ENCODE assay signal across 8 mouse cellular contexts in the genomic region with DNA sequence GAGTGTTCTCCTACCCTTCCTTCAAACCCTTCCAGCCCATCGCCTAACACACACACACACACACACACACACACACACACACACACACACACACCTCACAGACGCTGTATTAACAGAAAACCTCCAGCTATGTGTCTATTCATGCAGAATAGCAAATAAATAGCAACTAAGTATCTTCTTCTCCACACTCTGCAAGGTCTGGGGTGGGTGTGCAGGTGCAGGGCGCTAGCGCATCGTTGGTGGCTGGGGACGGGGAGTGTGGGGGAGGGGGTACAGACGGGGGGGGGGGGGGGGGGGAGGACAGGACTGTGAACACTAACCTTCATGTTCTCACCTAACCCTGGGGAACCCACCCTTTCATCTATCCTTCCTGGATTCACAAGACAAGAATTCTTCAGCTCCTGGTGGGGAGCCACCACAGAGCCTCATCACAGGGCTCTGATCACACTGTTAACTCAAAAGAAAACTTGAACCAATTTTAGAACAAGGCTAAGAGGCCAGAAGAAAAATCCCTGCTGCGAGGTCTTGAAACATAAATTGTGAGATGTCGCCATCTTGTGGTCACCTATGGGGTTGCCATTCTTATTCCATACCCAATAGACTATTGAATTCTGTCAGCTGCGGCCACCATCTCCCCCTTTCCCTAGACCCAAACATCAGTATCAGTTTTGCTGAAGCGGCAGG.
DNase-seq lines count a peak whose midpoint lies in the region; ATAC-seq and TF ChIP-seq lines count a peak whose summit lies in the region.

No protein-coding gene starts in this region.

- no peaks in the 10 kb centered on the region for H3K27me3 ChIP-seq in forebrain, embryonic 15.5 days
- H3K27me3 ChIP-seq in hindbrain, embryonic 14.5 days (ENCODE audit: control insufficient read depth, insufficient read depth, low read length), result no peaks in the 10 kb centered on the region
- H3K27me3 ChIP-seq in midbrain, embryonic 11.5 days (ENCODE audit: control insufficient read depth, insufficient read depth, low read length), result no peaks in the 10 kb centered on the region
- no peaks in the 10 kb centered on the region for H3K27me3 ChIP-seq in small intestine, adult 2 months (ENCODE audit: control insufficient read depth, insufficient read depth, low read length)

- H3K4me3 ChIP-seq in forebrain, embryonic 15.5 days, result no peak overlapping the region
- H3K4me3 ChIP-seq in hindbrain, embryonic 14.5 days (replicated peaks; ENCODE audit: low read length), result no peak overlapping the region
- no peak overlapping the region for H3K4me3 ChIP-seq in midbrain, embryonic 11.5 days (ENCODE audit: low read depth, low read length)
- no peak overlapping the region for H3K4me3 ChIP-seq in small intestine, adult 2 months (ENCODE audit: low read depth, low read length)

- H3K36me3 ChIP-seq in forebrain, embryonic 15.5 days, result no peaks in the 10 kb centered on the region
- H3K36me3 ChIP-seq in hindbrain, embryonic 14.5 days (replicated peaks; ENCODE audit: control insufficient read depth, insufficient read depth), result no peaks in the 10 kb centered on the region
- no peaks in the 10 kb centered on the region for H3K36me3 ChIP-seq in midbrain, embryonic 11.5 days (ENCODE audit: control insufficient read depth, insufficient read depth, low read length)
- no peaks in the 10 kb centered on the region for H3K36me3 ChIP-seq in small intestine, adult 2 months (ENCODE audit: control insufficient read depth, insufficient read depth, low read length)

- 25% methylated on average over 8 of the region's 11 CpGs for WGBS in forebrain, embryonic 15.5 days
- 19% methylated on average over 8 of the region's 11 CpGs for WGBS in hindbrain, embryonic 14.5 days
- 30% methylated on average over 6 of the region's 11 CpGs for WGBS in midbrain, embryonic 11.5 days
- 30% methylated on average over 9 of the region's 11 CpGs for WGBS in small intestine, adult 2 months

- no peak overlapping the region for H3K9ac ChIP-seq in forebrain, embryonic 15.5 days (replicated peaks)
- H3K9ac ChIP-seq in hindbrain, embryonic 14.5 days, result no peak overlapping the region
- no peak overlapping the region for H3K9ac ChIP-seq in midbrain, embryonic 11.5 days (ENCODE audit: low read length)

- 0 out of 2 replicates have a peak, but pooled peaks have one; percentile 10 for ATAC-seq in cerebellum, adult (ENCODE audit: insufficient number of reproducible peaks, low FRiP score, low TSS enrichment)
- ATAC-seq in forebrain, embryonic 15.5 days (replicated peaks), result peak; percentile 72
- ATAC-seq in hindbrain, embryonic 14.5 days (ENCODE audit: low FRiP score), result peak; percentile 50; the same call in 1 of the 2 replicates
- ATAC-seq in midbrain, embryonic 11.5 days (ENCODE audit: low FRiP score), result peak; percentile 54

- intact Hi-C loops in heart, postnatal 25 days (cut with DNase I), result no loop called here

- no peak for TF ChIP-seq POLR2A in small intestine, adult 2 months (IDR thresholded peaks at IDR 0.05; ENCODE audit: low read depth, low read length)

- no peak overlapping the region for H3K4me2 ChIP-seq in forebrain, embryonic 15.5 days (replicated peaks)
- H3K4me2 ChIP-seq in hindbrain, embryonic 14.5 days (replicated peaks), result no peak overlapping the region
- no peak overlapping the region for H3K4me2 ChIP-seq in midbrain, embryonic 11.5 days

- peak; percentile 40; the same call in 1 of the 2 replicates for TF ChIP-seq CTCF in small intestine, adult 2 months (IDR thresholded peaks at IDR 0.05; ENCODE audit: extremely low read depth, insufficient read length, insufficient replicate concordance, low read depth, low read length)

- DNase-seq in heart, adult 18-20 months, result peak; percentile 24 to 82
- DNase-seq in heart, postnatal 25 days (ENCODE audit: low spot score), result no peak
- peak; percentile 92 for DNase-seq in hindbrain, embryonic 14.5 days (ENCODE audit: low spot score)
- peak; percentile 63 for DNase-seq in left cerebral cortex, adult 11 months (ENCODE audit: low spot score)
- peak; percentile 96 for DNase-seq in midbrain, embryonic 11.5 days (ENCODE audit: low spot score, missing footprints)

- no peaks in the 10 kb centered on the region for H3K9me3 ChIP-seq in forebrain, embryonic 15.5 days
- no peaks in the 10 kb centered on the region for H3K9me3 ChIP-seq in hindbrain, embryonic 14.5 days (ENCODE audit: control insufficient read depth, low read length)
- H3K9me3 ChIP-seq in midbrain, embryonic 11.5 days (ENCODE audit: control insufficient read depth, low read length), result no peaks in the 10 kb centered on the region

- H3K4me1 ChIP-seq in forebrain, embryonic 15.5 days, result 0 out of 2 replicates have a peak, but pooled peaks cover 6% of the 10 kb centered on the region
- peaks cover 5% of the 10 kb centered on the region for H3K4me1 ChIP-seq in hindbrain, embryonic 14.5 days (replicated peaks; ENCODE audit: control insufficient read depth, insufficient read depth, low read length)
- H3K4me1 ChIP-seq in midbrain, embryonic 11.5 days (ENCODE audit: control insufficient read depth, insufficient read depth, low read length), result no peaks in the 10 kb centered on the region
- no peaks in the 10 kb centered on the region for H3K4me1 ChIP-seq in small intestine, adult 2 months (ENCODE audit: control insufficient read depth, insufficient read depth, insufficient read length, low read length)

- H3K27ac ChIP-seq in forebrain, embryonic 15.5 days (replicated peaks), result no peak overlapping the region
- H3K27ac ChIP-seq in hindbrain, embryonic 14.5 days, result no peak overlapping the region
- H3K27ac ChIP-seq in midbrain, embryonic 11.5 days (ENCODE audit: low read depth, low read length), result no peak overlapping the region
- no peak overlapping the region for H3K27ac ChIP-seq in small intestine, adult 2 months (ENCODE audit: insufficient read depth, low read depth, low read length)

Comparison
In these comparisons a context has a peak if more than half of its experiments do, and no peak if none do; other contexts are left out.
1. ATAC-seq: peak in every context shown above with its lines; median percentile 72 in forebrain, embryonic 15.5 days; 54 in midbrain, embryonic 11.5 days; 50 in hindbrain, embryonic 14.5 days; 10 in cerebellum, adult.